Mouse (Mus musculus): Measurements from ENCODE around the gene Tnni3.

Gene Tnni3

DNA sequence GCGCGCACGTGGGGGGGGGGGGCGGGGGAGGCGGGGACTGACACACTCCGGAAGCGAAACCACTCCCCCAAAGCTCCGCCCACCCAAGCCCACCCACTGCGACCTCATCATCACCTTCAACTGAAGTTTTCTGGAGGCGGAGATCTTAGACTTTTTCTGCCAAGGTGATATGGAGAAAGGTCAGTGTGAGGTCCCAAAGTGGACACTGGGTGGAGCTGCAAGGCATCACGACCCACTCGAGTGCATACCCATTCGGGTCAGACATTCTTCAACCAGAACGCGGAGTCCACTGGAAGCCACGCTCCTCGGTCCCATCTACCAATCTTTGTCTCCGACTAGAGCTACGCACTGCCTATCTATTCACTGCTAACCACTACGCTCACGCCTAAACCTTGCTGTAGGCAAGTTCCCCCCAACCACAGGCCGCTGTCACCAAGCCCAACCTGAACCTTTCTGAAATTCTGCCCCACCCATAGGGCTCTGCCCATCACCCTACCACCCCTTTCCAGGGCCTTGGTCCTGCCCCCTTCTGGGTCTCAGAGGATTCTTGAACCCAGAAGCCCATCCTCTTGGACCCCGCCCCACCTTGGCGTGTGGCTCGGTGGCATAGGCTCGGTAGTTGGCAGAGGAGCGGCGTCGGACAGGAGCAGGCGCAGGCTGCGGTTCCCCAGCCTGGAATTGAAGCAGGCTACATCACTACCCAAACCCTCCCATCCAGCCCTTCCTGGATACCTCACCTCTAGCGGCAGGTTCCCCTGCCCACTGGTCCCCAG, 2.6 kb downstream of the Tnni3 start:
- in situ Hi-C loops (cut with MseI, MboI) = no loop called here

- in situ Hi-C loops (cut with MseI, MboI) = no loop called here
These were observed 5.5 kb downstream of the Tnni3 start for GRCm38 (mm10) chr7:4518487-4518886.

- in situ Hi-C loops (cut with MseI, MboI) = no loop called here
These were observed 7.5 kb downstream of the Tnni3 start, which contains the start of gene Tnnt1 for GRCm38 (mm10) chr7:4516332-4517050. Tnnt1 (minus strand) TSS chr7:4516382.

DNA sequence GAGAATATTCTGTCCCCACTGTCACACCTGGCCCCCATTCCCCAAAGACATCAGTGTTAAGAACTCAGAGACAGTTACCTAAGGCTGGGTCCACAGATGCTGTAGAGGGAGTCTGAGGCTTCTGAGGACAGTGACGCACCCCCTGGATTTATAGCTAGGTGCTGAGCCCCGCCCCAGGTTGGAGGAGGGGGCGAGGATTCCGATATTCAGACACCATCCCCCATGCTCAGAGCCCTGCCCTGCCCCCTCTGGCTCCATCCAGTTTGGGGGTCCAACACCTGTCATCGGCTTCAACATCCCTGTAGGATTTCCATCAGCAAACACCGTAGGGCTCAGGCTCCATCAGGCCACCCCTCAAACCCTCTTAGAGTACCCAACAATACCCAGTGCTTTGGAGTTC, 8.2 kb downstream of the Tnni3 start:
- in situ Hi-C loops (cut with MseI, MboI) = no loop called here

DNA sequence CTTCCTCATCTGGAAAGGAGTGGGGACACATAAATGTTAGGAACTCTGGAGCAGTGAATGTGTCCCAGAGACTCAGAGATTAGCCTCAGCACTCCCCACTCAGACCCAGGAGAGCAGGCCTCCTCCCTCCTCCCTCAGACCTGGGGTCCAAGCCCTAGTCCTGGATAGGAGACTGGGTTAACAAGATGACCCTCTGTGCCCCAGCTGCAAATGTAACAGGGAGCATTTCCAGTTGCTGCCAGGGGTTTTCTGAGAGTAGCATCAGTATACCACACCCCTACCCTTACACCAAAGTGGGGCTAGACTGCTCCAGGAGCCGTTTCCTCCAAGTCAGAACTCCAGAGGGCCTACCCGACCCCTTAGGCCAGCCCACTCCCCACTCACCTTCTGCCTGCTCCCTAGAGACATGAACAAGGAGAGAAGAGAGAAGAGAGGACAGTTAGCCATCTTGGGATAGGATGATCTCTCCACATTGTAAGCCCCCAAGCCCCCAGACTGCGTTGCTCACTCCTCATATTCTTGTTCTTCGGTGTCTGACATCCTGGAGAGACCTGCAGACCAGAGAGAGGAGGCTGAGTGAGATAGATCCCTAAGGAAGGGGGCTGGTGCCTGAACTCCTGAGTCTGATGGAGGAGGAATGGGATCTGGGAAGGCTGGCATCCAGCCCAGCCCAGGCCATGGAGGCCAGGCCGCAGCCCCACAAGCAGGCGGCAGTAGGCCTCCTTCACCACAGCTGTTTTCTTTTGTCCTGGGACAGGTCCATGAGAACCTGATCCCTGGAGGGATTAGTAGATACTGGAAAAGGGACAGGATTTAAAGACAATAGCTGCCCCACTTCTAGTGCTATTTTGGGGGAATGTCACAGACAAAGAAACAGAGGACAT, 10.0 kb downstream of the Tnni3 start:
- in situ Hi-C loops (cut with MseI, MboI) = no loop called here

DNA sequence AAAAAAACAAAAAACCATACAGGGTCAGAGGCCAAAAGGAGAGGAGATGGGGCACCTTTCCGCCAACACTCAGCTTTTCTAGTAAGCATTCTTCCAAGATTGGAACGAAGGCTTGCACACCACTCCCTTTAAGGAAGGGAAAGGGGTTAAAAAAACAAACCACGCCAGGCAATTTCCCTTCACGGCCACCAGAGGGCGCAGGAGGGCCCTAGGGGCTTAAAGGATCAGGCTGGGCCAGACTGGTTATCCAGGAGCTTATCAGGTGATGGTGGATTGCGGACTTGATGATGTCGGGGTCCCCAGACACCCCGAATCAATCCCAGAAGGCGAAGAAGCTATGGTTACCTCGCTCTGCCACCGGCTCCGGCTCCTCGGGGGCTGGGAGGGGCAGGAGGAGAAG, 10.8 kb downstream of the Tnni3 start:
- in situ Hi-C loops (cut with MseI, MboI) = no loop called here

DNA sequence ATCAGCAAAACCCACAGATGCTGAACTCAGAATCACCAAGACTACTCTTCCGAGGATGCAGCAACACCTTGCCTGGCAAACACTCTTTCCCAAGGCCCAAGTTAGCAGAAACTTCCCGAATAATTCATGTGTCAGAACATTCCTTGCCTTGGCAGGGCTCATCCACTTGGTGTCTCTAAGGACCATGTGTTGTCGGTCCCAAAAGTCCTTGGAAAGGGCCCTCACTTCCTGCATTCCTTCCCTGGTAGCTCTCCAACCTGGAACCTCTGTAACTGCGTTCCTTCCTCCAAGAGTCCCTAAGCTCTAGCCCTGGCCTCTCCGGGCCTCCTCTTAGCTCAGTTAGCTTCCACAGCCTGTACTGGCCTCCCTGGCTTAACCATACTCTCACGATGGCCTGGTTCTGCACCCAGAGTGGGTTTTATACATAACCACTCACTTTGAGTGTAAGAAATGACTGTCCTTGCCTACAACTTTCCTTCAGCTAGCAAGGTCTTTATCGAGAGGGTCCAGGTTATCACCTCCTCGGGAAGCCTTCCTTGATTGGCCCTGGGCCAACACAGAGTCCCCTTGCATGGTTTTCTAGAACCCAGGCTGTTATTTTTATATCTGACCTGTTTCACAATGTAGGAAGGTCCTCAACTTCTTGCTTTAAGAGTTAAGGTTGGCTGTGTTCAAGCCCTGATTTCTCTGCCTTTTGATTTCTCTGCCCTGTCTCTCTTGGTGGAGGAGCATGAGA, 12.4 kb downstream of the Tnni3 start:
- in situ Hi-C loops (cut with MseI, MboI) = no loop called here

- in situ Hi-C loops (cut with MseI, MboI) = no loop called here
These were observed 14.0 kb downstream of the Tnni3 start for GRCm38 (mm10) chr7:4509863-4510608.

- in situ Hi-C loops (cut with MseI, MboI) = no loop called here
These were observed 15.3 kb downstream of the Tnni3 start for GRCm38 (mm10) chr7:4508739-4509116.

GRCm38 (mm10) chr7:4508062-4508738, 15.8 kb downstream of the Tnni3 start:
- in situ Hi-C loops (cut with MseI, MboI) = no loop called here

DNA sequence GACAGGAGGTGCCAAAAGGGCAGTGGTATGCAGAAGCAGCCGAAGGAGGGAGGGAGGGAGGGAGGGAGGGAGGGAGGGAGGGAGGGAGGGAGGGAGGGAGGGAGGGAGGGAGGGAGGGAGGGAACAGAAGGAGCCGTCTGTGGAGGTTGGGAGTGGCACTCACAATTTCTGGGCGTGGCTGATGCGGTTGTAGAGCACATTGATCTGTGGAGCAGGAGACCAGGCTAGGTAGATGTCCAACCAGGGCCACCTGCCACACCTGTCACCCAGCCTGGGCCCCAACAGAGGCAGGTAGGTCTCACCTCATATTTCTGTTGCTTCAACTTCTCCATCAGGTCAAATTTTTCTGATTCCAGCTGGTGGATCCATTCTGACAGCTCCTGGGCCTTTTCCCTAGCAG, 16.8 kb downstream of the Tnni3 start:
- in situ Hi-C loops (cut with MseI, MboI) = no loop called here

DNA sequence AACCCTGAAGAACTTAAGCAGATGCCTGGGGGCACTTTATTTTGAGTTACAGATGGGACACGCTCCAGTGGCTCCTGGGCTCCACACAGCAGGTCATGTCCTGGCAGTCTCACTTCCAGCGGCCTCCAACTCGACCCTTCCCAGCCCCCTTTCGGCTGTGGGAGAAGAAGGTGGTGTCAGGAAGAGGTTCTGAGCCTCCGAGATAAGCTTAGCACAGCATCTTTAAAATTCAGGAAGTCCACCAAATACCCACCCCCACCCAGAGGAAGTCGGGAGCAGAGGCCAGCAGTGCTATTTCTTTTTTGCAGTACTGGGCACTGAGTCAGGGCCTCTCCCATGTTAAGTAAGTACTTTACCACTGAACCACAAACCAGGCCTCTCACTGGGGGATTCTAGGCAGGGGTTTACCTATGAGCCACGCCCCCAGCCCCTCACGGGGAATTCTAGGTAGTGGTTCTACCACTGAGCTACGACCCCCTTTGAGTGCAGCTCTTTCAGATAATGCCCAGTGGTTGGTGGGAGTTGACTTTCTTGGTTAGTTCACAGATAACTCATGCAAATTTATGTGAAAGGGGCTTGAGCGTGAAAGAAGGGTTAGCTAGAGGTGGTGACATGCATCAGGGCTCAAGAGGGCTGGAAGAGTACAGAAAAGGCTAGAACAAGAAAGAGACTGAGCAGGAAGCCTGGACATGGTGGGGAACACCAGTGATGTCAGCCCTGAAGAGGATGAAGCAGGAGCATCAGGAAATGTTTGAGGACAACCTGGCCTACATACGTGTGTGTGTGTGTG, 19.2 kb downstream of the Tnni3 start:
- in situ Hi-C loops (cut with MseI, MboI) = no loop called here

GRCm38 (mm10) chr7:4503858-4504257, 20.2 kb downstream of the Tnni3 start:
- in situ Hi-C loops (cut with MseI, MboI) = no loop called here

- in situ Hi-C loops (cut with MseI, MboI) = no loop called here
These were observed 20.9 kb downstream of the Tnni3 start for GRCm38 (mm10) chr7:4503100-4503499.

- in situ Hi-C loops (cut with MseI, MboI) = no loop called here
These were observed 21.5 kb downstream of the Tnni3 start for GRCm38 (mm10) chr7:4502421-4503090.

- in situ Hi-C loops (cut with MseI, MboI) = no loop called here
These were observed 22.3 kb downstream of the Tnni3 start, which contains the start of gene Ppp1r12c for GRCm38 (mm10) chr7:4501558-4502397. Ppp1r12c (minus strand) TSS chr7:4501680.

- in situ Hi-C loops (cut with MseI, MboI) = no loop called here
These were observed 23.0 kb downstream of the Tnni3 start for GRCm38 (mm10) chr7:4500892-4501471.

All from mouse trophoblast stem cell (cell line).